Mouse (Mus musculus): Measurements from ENCODE around the gene Anxa7. TPM values are rescaled to one million over a fixed set of nuclear protein-coding genes. Genes with fewer than 3 reads are reported as not detected.

Gene Anxa7
- polyA plus RNA-seq, 1 experiment, result 121 TPM

GRCm38 (mm10) chr14:20429833-20430232 is 50.1 kb downstream of the Anxa7 start:
- Histone ChIP-seq H3K36me3 (ENCODE audit: control insufficient read depth, insufficient read depth, low read length, poor library complexity, severe bottlenecking) (no peaks in the 10 kb centered on the region), H3K27ac (ENCODE audit: insufficient read depth, low read length) (no peak overlapping the region), H3K4me3 (ENCODE audit: low read depth, low read length) (no peak overlapping the region), H3K27me3 (ENCODE audit: control insufficient read depth, insufficient read depth, low read length, poor library complexity, severe bottlenecking) (no peaks in the 10 kb centered on the region), H3K9me3 (replicated peaks; ENCODE audit: control insufficient read depth, insufficient read depth, low read length, poor library complexity, severe bottlenecking) (no peaks in the 10 kb centered on the region), H3K9ac (ENCODE audit: low read depth, poor library complexity, severe bottlenecking) (no peak overlapping the region), H3K4me1 (ENCODE audit: control insufficient read depth, insufficient read depth, low read length) (no peaks in the 10 kb centered on the region)
- TF ChIP-seq POLR2A (IDR thresholded peaks at IDR 0.05; ENCODE audit: insufficient read depth, low read length) (no peak), EP300 (IDR thresholded peaks at IDR 0.05; ENCODE audit: insufficient read depth, low read depth, low read length) (no peak), CTCF (IDR thresholded peaks at IDR 0.05; ENCODE audit: low read depth, low read length) (no peak)

GRCm38 (mm10) chr14:20428593-20428992 is 51.3 kb downstream of the Anxa7 start:
- no peaks in the 10 kb centered on the region for H3K36me3 ChIP-seq (ENCODE audit: control insufficient read depth, insufficient read depth, low read length, poor library complexity, severe bottlenecking)
- H3K27me3 ChIP-seq (ENCODE audit: control insufficient read depth, insufficient read depth, low read length, poor library complexity, severe bottlenecking), result no peaks in the 10 kb centered on the region
- H3K4me1 ChIP-seq (ENCODE audit: control insufficient read depth, insufficient read depth, low read length), result no peaks in the 10 kb centered on the region
- no peak overlapping the region for H3K4me3 ChIP-seq (ENCODE audit: low read depth, low read length)
- peak; percentile 0 for TF ChIP-seq CTCF (IDR thresholded peaks at IDR 0.05; ENCODE audit: low read depth, low read length)
- no peak for TF ChIP-seq POLR2A (IDR thresholded peaks at IDR 0.05; ENCODE audit: insufficient read depth, low read length)
- H3K9me3 ChIP-seq (replicated peaks; ENCODE audit: control insufficient read depth, insufficient read depth, low read length, poor library complexity, severe bottlenecking), result no peaks in the 10 kb centered on the region
- H3K9ac ChIP-seq (ENCODE audit: low read depth, poor library complexity, severe bottlenecking), result no peak overlapping the region
- H3K27ac ChIP-seq (ENCODE audit: insufficient read depth, low read length), result no peak overlapping the region

GRCm38 (mm10) chr14:20423046-20423445 is 56.9 kb downstream of the Anxa7 start:
- Histone ChIP-seq H3K4me3 (ENCODE audit: low read depth, low read length) (no peak overlapping the region), H3K27ac (ENCODE audit: insufficient read depth, low read length) (no peak overlapping the region), H3K9ac (ENCODE audit: low read depth, poor library complexity, severe bottlenecking) (no peak overlapping the region), H3K27me3 (ENCODE audit: control insufficient read depth, insufficient read depth, low read length, poor library complexity, severe bottlenecking) (no peaks in the 10 kb centered on the region), H3K9me3 (replicated peaks; ENCODE audit: control insufficient read depth, insufficient read depth, low read length, poor library complexity, severe bottlenecking) (no peaks in the 10 kb centered on the region), H3K4me1 (ENCODE audit: control insufficient read depth, insufficient read depth, low read length) (no peaks in the 10 kb centered on the region), H3K36me3 (ENCODE audit: control insufficient read depth, insufficient read depth, low read length, poor library complexity, severe bottlenecking) (no peaks in the 10 kb centered on the region)
- TF ChIP-seq EP300 (IDR thresholded peaks at IDR 0.05; ENCODE audit: insufficient read depth, low read depth, low read length), result no peak
- TF ChIP-seq CTCF (IDR thresholded peaks at IDR 0.05; ENCODE audit: low read depth, low read length), result no peak
- TF ChIP-seq POLR2A (IDR thresholded peaks at IDR 0.05; ENCODE audit: insufficient read depth, low read length), result no peak

GRCm38 (mm10) chr14:20422257-20422656 is 57.7 kb downstream of the Anxa7 start:
- H3K27ac ChIP-seq (ENCODE audit: insufficient read depth, low read length), result no peak overlapping the region
- TF ChIP-seq CTCF (IDR thresholded peaks at IDR 0.05; ENCODE audit: low read depth, low read length), result no peak
- no peak for TF ChIP-seq POLR2A (IDR thresholded peaks at IDR 0.05; ENCODE audit: insufficient read depth, low read length)
- no peak for TF ChIP-seq EP300 (IDR thresholded peaks at IDR 0.05; ENCODE audit: insufficient read depth, low read depth, low read length)
- no peak overlapping the region for H3K9ac ChIP-seq (ENCODE audit: low read depth, poor library complexity, severe bottlenecking)
- no peaks in the 10 kb centered on the region for H3K27me3 ChIP-seq (ENCODE audit: control insufficient read depth, insufficient read depth, low read length, poor library complexity, severe bottlenecking)
- H3K4me3 ChIP-seq (ENCODE audit: low read depth, low read length), result no peak overlapping the region
- no peaks in the 10 kb centered on the region for H3K36me3 ChIP-seq (ENCODE audit: control insufficient read depth, insufficient read depth, low read length, poor library complexity, severe bottlenecking)
- H3K4me1 ChIP-seq (ENCODE audit: control insufficient read depth, insufficient read depth, low read length), result no peaks in the 10 kb centered on the region
- no peaks in the 10 kb centered on the region for H3K9me3 ChIP-seq (replicated peaks; ENCODE audit: control insufficient read depth, insufficient read depth, low read length, poor library complexity, severe bottlenecking)

Other genes with a start within 250 kb of the Anxa7 start
- gene Kcnk16, start 210.9 kb downstream of the Anxa7 start, polyA plus RNA-seq (2011; ENCODE audit: insufficient read depth, insufficient read length, low read depth, missing spikeins), result not detected in 2 replicates
- gene Nudt13, start 185.4 kb downstream of the Anxa7 start, polyA plus RNA-seq (2011; ENCODE audit: insufficient read depth, insufficient read length, low read depth, missing spikeins), result 14.0 and 16.1 TPM in 2 replicates
- gene Ecd, start 132.0 kb downstream of the Anxa7 start, polyA plus RNA-seq (2011; ENCODE audit: insufficient read depth, insufficient read length, low read depth, missing spikeins), result 62.2 and 67.2 TPM in 2 replicates
- 37.0 and 44.9 TPM in 2 replicates for gene Fam149b, start 132.0 kb downstream of the Anxa7 start, polyA plus RNA-seq (2011; ENCODE audit: insufficient read depth, insufficient read length, low read depth, missing spikeins)
- 107 and 121 TPM in 2 replicates for gene Dnajc9, start 91.2 kb downstream of the Anxa7 start, polyA plus RNA-seq (2011; ENCODE audit: insufficient read depth, insufficient read length, low read depth, missing spikeins)
- gene Mrps16, start 86.5 kb downstream of the Anxa7 start, polyA plus RNA-seq (2011; ENCODE audit: insufficient read depth, insufficient read length, low read depth, missing spikeins), result 55.7 and 69.6 TPM in 2 replicates
- gene Cfap70, start 27.9 kb downstream of the Anxa7 start, polyA plus RNA-seq (2011; ENCODE audit: insufficient read depth, insufficient read length, low read depth, missing spikeins), result 0.50 and 2.1 TPM in 2 replicates
- gene Mss51, start 16.8 kb upstream of the Anxa7 start, polyA plus RNA-seq (2011; ENCODE audit: insufficient read depth, insufficient read length, low read depth, missing spikeins), result 3.2 and 3.8 TPM in 2 replicates
- gene Ppp3cb, start 66.4 kb upstream of the Anxa7 start, polyA plus RNA-seq (2011; ENCODE audit: insufficient read depth, insufficient read length, low read depth, missing spikeins), result 105 and 118 TPM in 2 replicates
- gene Usp54, start 160.9 kb upstream of the Anxa7 start, polyA plus RNA-seq (2011; ENCODE audit: insufficient read depth, insufficient read length, low read depth, missing spikeins), result 21.4 and 22.3 TPM in 2 replicates
- not detected in 2 replicates for gene Myoz1, start 176.4 kb upstream of the Anxa7 start, polyA plus RNA-seq (2011; ENCODE audit: insufficient read depth, insufficient read length, low read depth, missing spikeins)
- gene Synpo2l, start 188.2 kb upstream of the Anxa7 start, polyA plus RNA-seq (2011; ENCODE audit: insufficient read depth, insufficient read length, low read depth, missing spikeins), result 6.1 and 7.0 TPM in 2 replicates
- 133 and 140 TPM in 2 replicates for gene Sec24c, start 194.2 kb upstream of the Anxa7 start, polyA plus RNA-seq (2011; ENCODE audit: insufficient read depth, insufficient read length, low read depth, missing spikeins)
- gene Fut11, start 214.8 kb upstream of the Anxa7 start, polyA plus RNA-seq (2011; ENCODE audit: insufficient read depth, insufficient read length, low read depth, missing spikeins), result 8.0 and 8.9 TPM in 2 replicates
- gene Chchd1, start 222.9 kb upstream of the Anxa7 start, polyA plus RNA-seq (2011; ENCODE audit: insufficient read depth, insufficient read length, low read depth, missing spikeins), result 131 and 151 TPM in 2 replicates
- gene Zswim8, start 227.4 kb upstream of the Anxa7 start, polyA plus RNA-seq (2011; ENCODE audit: insufficient read depth, insufficient read length, low read depth, missing spikeins), result 37.0 and 37.1 TPM in 2 replicates